In genomic region chr7:89040139-89040538, GRCm38 (mm10) we compare ENCODE assay signal across 27 mouse cellular contexts.
DNase-seq lines count a peak whose midpoint lies in the region; ATAC-seq and TF ChIP-seq lines count a peak whose summit lies in the region.
"Had no signal": no experiment of that assay in that cellular context is flagged by ENCODE, and none has a peak within 500 bp of the region (broad histone marks: within the 10 kb centered on the region; RNA-seq: fewer than 3 reads in every experiment).

No protein-coding gene starts in this region.

- no peaks in the 10 kb centered on the region for H3K9me3 ChIP-seq in hindbrain, embryonic 11.5 days (ENCODE audit: control insufficient read depth, low read length)
- H3K9me3 ChIP-seq in hindbrain, embryonic 14.5 days (ENCODE audit: control insufficient read depth, low read length) = no peaks in the 10 kb centered on the region
- H3K9me3 ChIP-seq in forebrain, embryonic 13.5 days (replicated peaks) = no peaks in the 10 kb centered on the region
- H3K9me3 ChIP-seq: hindbrain, embryonic 12.5 days; kidney, embryonic 15.5 days; limb, embryonic 15.5 days; liver, embryonic 13.5 days; midbrain, embryonic 10.5 days; midbrain, embryonic 15.5 days; neural tube, embryonic 15.5 days had no signal

- no peaks in the 10 kb centered on the region for H3K36me3 ChIP-seq in hindbrain, embryonic 11.5 days (ENCODE audit: control insufficient read depth, insufficient read depth, low read length)
- no peaks in the 10 kb centered on the region for H3K36me3 ChIP-seq in hindbrain, embryonic 14.5 days (replicated peaks; ENCODE audit: control insufficient read depth, insufficient read depth)
- no peaks in the 10 kb centered on the region for H3K36me3 ChIP-seq in forebrain, embryonic 13.5 days (ENCODE audit: poor library complexity, severe bottlenecking)
- no peaks in the 10 kb centered on the region for H3K36me3 ChIP-seq in kidney, adult 2 months (ENCODE audit: control insufficient read depth, insufficient read depth, low read length)
- H3K36me3 ChIP-seq: hindbrain, embryonic 12.5 days; kidney, embryonic 15.5 days; limb, embryonic 15.5 days; liver, embryonic 13.5 days; midbrain, embryonic 10.5 days; midbrain, embryonic 15.5 days; neural tube, embryonic 15.5 days had no signal

- H3K9ac ChIP-seq in hindbrain, embryonic 11.5 days (ENCODE audit: low read depth, low read length) = no peak overlapping the region
- H3K9ac ChIP-seq in hindbrain, embryonic 14.5 days = no peak overlapping the region
- no peak overlapping the region for H3K9ac ChIP-seq in forebrain, embryonic 13.5 days
- H3K9ac ChIP-seq: hindbrain, embryonic 12.5 days; kidney, embryonic 15.5 days; limb, embryonic 15.5 days; liver, embryonic 13.5 days; midbrain, embryonic 15.5 days; neural tube, embryonic 15.5 days had no signal

- no peak overlapping the region for H3K27ac ChIP-seq in hindbrain, embryonic 11.5 days (ENCODE audit: low read depth, low read length)
- no peak overlapping the region for H3K27ac ChIP-seq in hindbrain, embryonic 14.5 days
- H3K27ac ChIP-seq in forebrain, embryonic 13.5 days = no peak overlapping the region
- H3K27ac ChIP-seq in kidney, adult 2 months (ENCODE audit: insufficient read depth, low read depth, low read length) = no peak overlapping the region
- H3K27ac ChIP-seq: hindbrain, embryonic 12.5 days; kidney, embryonic 15.5 days; layer of hippocampus, adult 2 months; left cerebral cortex, adult 2 months; limb, embryonic 15.5 days; liver, embryonic 13.5 days; midbrain, embryonic 10.5 days; midbrain, embryonic 15.5 days; neural tube, embryonic 15.5 days had no signal

- no peaks in the 10 kb centered on the region for H3K4me1 ChIP-seq in hindbrain, embryonic 11.5 days (replicated peaks; ENCODE audit: control insufficient read depth, insufficient read depth, low read length)
- no peaks in the 10 kb centered on the region for H3K4me1 ChIP-seq in hindbrain, embryonic 14.5 days (replicated peaks; ENCODE audit: control insufficient read depth, insufficient read depth, low read length)
- H3K4me1 ChIP-seq in forebrain, embryonic 13.5 days = 0 out of 2 replicates have a peak, but pooled peaks cover 5% of the 10 kb centered on the region
- H3K4me1 ChIP-seq in kidney, adult 2 months (ENCODE audit: control insufficient read depth, insufficient read depth, low read length) = no peaks in the 10 kb centered on the region
- H3K4me1 ChIP-seq: limb, embryonic 15.5 days; liver, embryonic 13.5 days; midbrain, embryonic 15.5 days had no signal

- no peak overlapping the region for H3K4me2 ChIP-seq in hindbrain, embryonic 11.5 days (replicated peaks; ENCODE audit: low read depth, low read length)
- H3K4me2 ChIP-seq in hindbrain, embryonic 14.5 days (replicated peaks) = no peak overlapping the region
- no peak overlapping the region for H3K4me2 ChIP-seq in forebrain, embryonic 13.5 days
- H3K4me2 ChIP-seq: hindbrain, embryonic 12.5 days; kidney, embryonic 15.5 days; limb, embryonic 15.5 days; liver, embryonic 13.5 days; midbrain, embryonic 15.5 days; neural tube, embryonic 15.5 days had no signal

- no peak overlapping the region for H3K4me3 ChIP-seq in hindbrain, embryonic 11.5 days (ENCODE audit: low read depth, low read length)
- H3K4me3 ChIP-seq in hindbrain, embryonic 14.5 days (replicated peaks; ENCODE audit: low read length) = no peak overlapping the region
- H3K4me3 ChIP-seq in forebrain, embryonic 13.5 days = no peak overlapping the region
- no peak overlapping the region for H3K4me3 ChIP-seq in kidney, adult 2 months (ENCODE audit: insufficient read depth, low read depth, low read length)
- H3K4me3 ChIP-seq: hindbrain, embryonic 12.5 days; kidney, embryonic 15.5 days; layer of hippocampus, adult 2 months; left cerebral cortex, adult 2 months; limb, embryonic 15.5 days; liver, embryonic 13.5 days; midbrain, embryonic 10.5 days; midbrain, embryonic 15.5 days; neural tube, embryonic 15.5 days had no signal

- TF ChIP-seq CTCF in kidney, adult 2 months (conservative IDR thresholded peaks at IDR 0.05; ENCODE audit: insufficient read depth, insufficient read length, low read depth, low read length) = no peak

- WGBS in hindbrain, embryonic 11.5 days = 28% methylated on average over 6 of the region's 6 CpGs
- WGBS in hindbrain, embryonic 14.5 days = 22% methylated on average over 6 of the region's 6 CpGs
- WGBS in forebrain, embryonic 13.5 days = 27% methylated on average over 6 of the region's 6 CpGs
- WGBS in kidney, adult 2 months = 32% methylated on average over 6 of the region's 6 CpGs

- H3K27me3 ChIP-seq in hindbrain, embryonic 11.5 days (ENCODE audit: control insufficient read depth, insufficient read depth, low read length) = no peaks in the 10 kb centered on the region
- no peaks in the 10 kb centered on the region for H3K27me3 ChIP-seq in hindbrain, embryonic 14.5 days (ENCODE audit: control insufficient read depth, insufficient read depth, low read length)
- no peaks in the 10 kb centered on the region for H3K27me3 ChIP-seq in forebrain, embryonic 13.5 days
- H3K27me3 ChIP-seq in kidney, adult 2 months (replicated peaks; ENCODE audit: control insufficient read depth, insufficient read depth, low read length) = no peaks in the 10 kb centered on the region
- H3K27me3 ChIP-seq: hindbrain, embryonic 12.5 days; kidney, embryonic 15.5 days; limb, embryonic 15.5 days; liver, embryonic 13.5 days; midbrain, embryonic 15.5 days; neural tube, embryonic 15.5 days had no signal

- ATAC-seq in hindbrain, embryonic 11.5 days (ENCODE audit: low FRiP score) = no peak
- ATAC-seq in hindbrain, embryonic 14.5 days (ENCODE audit: low FRiP score) = no peak
- ATAC-seq in forebrain, embryonic 13.5 days = peak; percentile 46
- ATAC-seq: intestine, postnatal 0 days; midbrain, embryonic 15.5 days; Patski had no signal

- DNase-seq in hindbrain, embryonic 11.5 days (ENCODE audit: low spot score) = peak; percentile 3
- DNase-seq in hindbrain, embryonic 14.5 days (ENCODE audit: low spot score) = no peak
- peak; percentile 28 for DNase-seq in embryo, embryonic 10 days (ENCODE audit: low spot score)
- DNase-seq in forelimb bud, embryonic 11.5 days (ENCODE audit: low read depth, low spot score) = peak; percentile 25
- DNase-seq in kidney, postnatal 10 days = no peak
- DNase-seq in kidney, adult 2 months = no peak
- no peak for DNase-seq in retina, embryonic 14.5 days (ENCODE audit: low spot score)
- DNase-seq: cerebellum, adult 8-10 months; cerebellum, postnatal 25 days; kidney, postnatal 36 days; liver, embryonic 13.5 days; lung, adult 18-20 months; lung, postnatal 14 days; right cerebral cortex, postnatal 25 days; thymus, adult 2 months; thymus, postnatal 4 days had no signal

- no peak for TF ChIP-seq POLR2A in kidney, adult 2 months (IDR thresholded peaks at IDR 0.05; ENCODE audit: low read depth, low read length)

Comparison
In these comparisons a context has a peak if more than half of its experiments do, and no peak if none do; other contexts are left out.
1. DNase-seq: peak in hindbrain, embryonic 11.5 days (single experiment), embryo, embryonic 10 days (single experiment) and forelimb bud, embryonic 11.5 days (single experiment); none in hindbrain, embryonic 14.5 days (single experiment), kidney, postnatal 10 days (single experiment), kidney, adult 2 months (single experiment) and retina, embryonic 14.5 days (single experiment).